Mouse (Mus musculus) large intestine, adult 2 months (tissue): ENCODE results near the gene Ctdnep1. TPM values are rescaled to one million over a fixed set of nuclear protein-coding genes. Genes with fewer than 3 reads are reported as not detected.
"Not testable (repeated sequence)": the region's sequence is repeated elsewhere in the genome, so short reads cannot be mapped to it uniquely, and the experiment has no call there.

Experiments
- DNase-seq: peaks from one replicate; pipeline ENCODE4 v3.0.0-alpha.2; 2012; ENCODE audit warnings: low read depth, low spot score
- WGBS: fragments of 180-500 bp; shearing (Covaris S2); methylation state at CpG from one replicate; pipeline ENCODE4 v1.1.7; 2018; 5-methylcytosine and 5-hydroxymethylcytosine counted together
- polyA plus RNA-seq: library from polyadenylated mRNA; depleted of rRNA; stranded (reverse); fragments of >200 nt; gene quantifications from 2 replicates; pipeline ENCODE4 v1.2.3, GENCODE M21; 2012

Gene Ctdnep1
- polyA plus RNA-seq, 1 experiment: 154 TPM

DNA sequence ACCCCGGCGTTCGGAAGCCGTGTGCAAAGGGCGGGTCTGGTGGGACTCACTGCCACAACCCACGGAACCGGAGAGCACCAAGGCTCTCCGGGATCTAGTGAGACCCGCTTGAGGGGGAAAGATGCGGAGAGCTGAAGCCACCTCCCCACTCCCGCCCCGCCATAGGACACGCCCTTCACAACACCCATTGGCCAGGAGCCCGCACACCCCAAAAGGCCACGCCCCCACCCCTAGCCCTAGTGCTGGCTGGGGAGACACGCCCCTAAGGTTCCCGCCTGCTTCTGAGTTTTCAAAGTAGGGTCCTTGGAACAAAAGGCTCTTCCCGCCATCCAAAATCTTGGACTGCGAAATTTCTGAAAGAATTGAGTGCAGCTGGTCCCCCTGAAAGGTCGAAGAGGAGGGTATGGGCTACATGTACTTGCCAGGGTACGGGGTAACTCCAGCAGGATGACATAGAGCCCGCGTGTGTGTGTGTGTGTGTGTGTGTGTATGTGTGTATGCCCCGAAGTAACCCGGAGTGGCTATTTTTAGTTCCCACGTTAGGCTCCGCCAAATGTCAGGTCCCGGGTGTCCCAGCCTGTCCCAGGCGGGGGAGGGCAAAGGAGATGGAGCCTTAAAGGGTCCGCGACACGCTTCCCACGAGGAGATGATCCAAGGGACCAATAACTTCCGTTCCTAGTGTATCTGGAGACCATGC lies 32.7 kb upstream of the Ctdnep1 start, which contains the start of gene Slc2a4:
TSS of gene Slc2a4 (minus strand) at position 123 of the 697 bp plus-strand sequence.
- no peak for DNase-seq
- WGBS: under 1% methylated on average over 34 of the region's 34 CpGs

- under 1% methylated on average over 14 of the region's 14 CpGs for WGBS
- DNase-seq: peak; percentile 89
These were observed 32.2 kb upstream of the Ctdnep1 start for GRCm38 (mm10) chr11:69948763-69949150.

- 46% methylated on average over 4 of the region's 4 CpGs for WGBS
- no peak for DNase-seq
These were observed 30.0 kb upstream of the Ctdnep1 start for GRCm38 (mm10) chr11:69950807-69951459.

DNA sequence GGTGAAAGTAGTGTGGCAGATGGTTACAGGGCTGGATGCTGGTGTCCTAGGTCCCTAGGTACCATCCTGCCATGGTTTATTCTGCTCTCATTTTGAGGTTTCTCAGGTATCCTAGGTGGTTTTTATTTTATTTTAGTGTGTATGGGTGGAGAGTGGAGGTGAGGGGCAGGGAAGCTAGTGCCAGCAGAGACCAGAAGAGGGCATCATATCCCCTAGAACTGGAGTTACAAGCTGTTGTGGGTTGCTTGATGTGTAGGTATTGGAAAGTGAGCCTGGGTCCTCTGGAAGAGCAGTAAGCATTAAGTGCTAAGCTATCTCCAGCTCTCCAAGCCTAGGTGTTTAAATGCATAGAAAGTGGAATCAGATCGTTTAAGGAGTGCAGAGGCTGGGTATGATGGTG lies 28.7 kb upstream of the Ctdnep1 start:
- DNase-seq: no peak
- WGBS: 45% methylated on average over 1 of the region's 1 CpGs

GRCm38 (mm10) chr11:69953267-69953915 lies 27.6 kb upstream of the Ctdnep1 start:
- 25% methylated on average over 11 of the region's 11 CpGs for WGBS
- no peak for DNase-seq

DNA sequence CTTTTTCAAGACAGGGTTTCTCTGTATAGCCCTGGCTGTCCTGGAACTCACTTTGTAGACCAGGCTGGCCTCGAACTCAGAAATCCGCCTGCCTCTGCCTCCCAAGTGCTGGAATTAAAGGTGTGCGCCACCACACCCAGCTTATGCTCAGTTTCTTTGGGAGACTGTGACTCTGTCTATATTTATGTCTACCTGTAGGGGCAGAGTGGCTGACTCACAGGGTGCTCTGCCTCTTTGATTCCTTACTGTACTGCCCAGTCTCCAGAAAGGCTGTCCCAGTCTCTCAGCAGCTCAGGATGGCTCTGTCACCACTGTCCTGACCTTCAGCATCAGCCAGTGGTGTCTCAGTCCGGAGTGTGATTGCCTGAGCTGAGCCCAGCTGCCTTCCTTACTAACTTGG lies 25.3 kb upstream of the Ctdnep1 start:
- WGBS: 69% methylated on average over 4 of the region's 4 CpGs

DNA sequence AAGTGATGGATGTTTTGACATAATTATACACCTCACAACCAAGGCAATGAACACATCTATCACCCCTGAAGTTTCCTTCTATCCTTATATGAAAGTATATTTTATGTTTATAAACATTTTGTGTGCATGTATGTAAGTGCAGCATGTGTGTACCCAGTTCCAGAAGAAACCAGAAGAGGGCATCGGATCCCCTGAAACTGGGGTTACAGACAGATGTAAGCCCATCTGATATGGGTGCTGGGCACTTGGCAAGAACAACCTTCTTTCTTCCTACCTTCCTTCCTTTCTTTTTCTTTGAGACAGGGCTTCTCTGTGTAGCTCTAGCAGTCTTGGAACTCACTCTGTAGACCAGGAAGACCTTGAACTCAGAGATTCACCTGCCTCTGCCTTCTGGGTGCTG lies 24.7 kb upstream of the Ctdnep1 start:
- DNase-seq: no peak
- 91% methylated on average over 1 of the region's 1 CpGs for WGBS

More for the DNA sequence above, 25.3 kb upstream of the Ctdnep1 start:
- DNase-seq: not testable (repeated sequence)

- DNase-seq: no peak
- WGBS: 48% methylated on average over 5 of the region's 5 CpGs
These were observed 20.3 kb upstream of the Ctdnep1 start for GRCm38 (mm10) chr11:69960616-69961015.

DNA sequence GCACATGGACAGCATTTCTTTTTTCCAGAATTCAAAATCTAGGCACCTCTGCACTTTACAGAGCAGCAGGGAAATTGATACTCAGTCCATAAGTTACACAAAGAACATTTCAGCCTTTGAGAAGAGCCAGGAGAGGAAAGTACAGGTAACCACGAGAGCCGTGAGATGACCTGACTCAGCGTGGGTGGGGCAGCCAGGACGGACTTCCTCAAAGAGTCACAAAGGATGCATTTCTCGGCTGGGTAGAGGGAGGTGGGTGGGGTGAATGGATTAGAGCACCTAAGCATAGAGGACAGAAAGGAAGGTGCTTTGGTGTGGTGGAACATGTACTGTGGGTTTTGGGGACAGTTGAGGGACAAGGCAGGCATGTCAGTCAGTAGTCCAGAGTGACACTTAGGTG lies 19.1 kb upstream of the Ctdnep1 start:
- no peak for DNase-seq
- 5% methylated on average over 5 of the region's 5 CpGs for WGBS

- 13% methylated on average over 24 of the region's 24 CpGs for WGBS
These were observed 16.2 kb upstream of the Ctdnep1 start, which contains the start of gene Cldn7 for GRCm38 (mm10) chr11:69964650-69965270. Cldn7 (plus strand) TSS chr11:69964779.

DNA sequence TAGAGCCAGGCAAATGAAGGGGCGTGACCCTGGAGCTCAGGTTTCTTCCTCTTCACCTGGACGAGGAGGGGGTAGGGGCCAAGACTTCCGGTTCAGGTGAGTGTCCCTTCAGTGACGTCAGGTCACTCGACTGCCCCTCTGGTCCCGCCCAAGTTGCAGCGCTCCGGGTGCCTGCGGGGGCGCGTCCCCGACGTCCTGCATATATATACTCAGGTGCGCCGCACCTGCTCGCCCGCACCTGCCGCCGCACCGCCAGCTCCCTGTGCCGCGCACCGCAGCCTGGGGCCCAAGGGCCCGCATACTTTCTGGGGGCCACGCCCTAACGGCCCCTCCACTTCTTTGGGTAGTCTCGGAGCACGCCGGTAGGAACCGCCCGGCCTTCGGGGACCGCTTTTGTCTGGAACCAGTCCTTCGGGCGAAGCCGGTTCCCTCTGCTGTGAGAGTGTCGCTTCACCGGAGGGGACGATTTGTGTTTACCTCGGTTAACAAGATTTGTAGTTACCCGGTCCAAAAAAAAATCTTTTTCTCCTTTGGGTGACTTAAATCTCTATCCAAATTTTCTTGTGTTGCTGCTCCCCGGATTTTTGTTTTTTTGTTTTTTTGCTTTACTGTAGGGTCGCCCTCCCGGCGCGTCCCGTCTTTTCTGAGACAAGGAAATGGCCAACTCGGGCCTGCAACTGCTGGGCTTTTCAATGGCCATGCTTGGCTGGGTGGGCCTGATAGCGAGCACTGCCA lies 15.5 kb upstream of the Ctdnep1 start:
- 5% methylated on average over 49 of the region's 49 CpGs for WGBS
- DNase-seq: no peak

More at GRCm38 (mm10) chr11:69964650-69965270, 16.2 kb upstream of the Ctdnep1 start, which contains the start of gene Cldn7:
- no peak for DNase-seq

DNA sequence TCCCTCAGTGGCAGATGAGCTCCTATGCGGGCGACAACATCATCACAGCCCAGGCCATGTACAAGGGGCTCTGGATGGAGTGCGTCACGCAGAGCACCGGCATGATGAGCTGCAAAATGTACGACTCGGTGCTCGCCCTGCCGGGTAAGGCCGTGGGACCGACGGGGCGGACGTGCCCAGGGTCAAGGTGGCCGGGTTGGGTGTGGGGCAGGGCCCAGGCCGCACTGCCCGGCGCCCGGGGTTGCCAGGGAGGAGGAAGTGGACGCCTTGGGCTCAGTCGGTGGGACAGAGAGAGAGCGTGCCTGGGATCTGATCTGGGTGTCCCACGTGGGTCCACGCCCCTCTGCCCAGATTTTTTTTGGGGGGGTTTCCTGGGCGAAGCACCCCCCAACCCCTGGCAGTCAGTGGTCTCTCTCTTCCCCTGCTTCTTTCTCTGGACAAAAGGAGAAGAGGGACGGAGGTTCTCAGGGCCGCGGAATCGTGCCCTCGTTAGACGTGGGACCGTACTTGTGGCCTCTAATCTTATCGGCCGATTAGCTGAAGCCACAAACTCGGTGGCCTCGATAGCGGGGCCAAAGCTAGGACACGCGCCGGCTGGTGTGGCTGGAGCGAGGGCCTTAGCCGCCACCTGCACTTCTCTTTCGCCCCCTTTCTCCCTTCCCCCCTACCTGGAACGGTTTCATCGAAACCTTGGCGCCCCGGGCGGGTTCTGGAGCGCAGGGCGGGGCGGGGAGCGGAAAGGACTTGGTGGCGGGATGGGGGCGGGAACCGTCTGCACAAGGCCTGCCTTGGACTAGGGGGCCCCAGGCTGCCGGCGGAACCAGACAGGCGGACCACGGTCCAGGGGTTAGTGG lies 14.7 kb upstream of the Ctdnep1 start:
- no peak for DNase-seq
- 3% methylated on average over 58 of the region's 59 CpGs for WGBS

DNA sequence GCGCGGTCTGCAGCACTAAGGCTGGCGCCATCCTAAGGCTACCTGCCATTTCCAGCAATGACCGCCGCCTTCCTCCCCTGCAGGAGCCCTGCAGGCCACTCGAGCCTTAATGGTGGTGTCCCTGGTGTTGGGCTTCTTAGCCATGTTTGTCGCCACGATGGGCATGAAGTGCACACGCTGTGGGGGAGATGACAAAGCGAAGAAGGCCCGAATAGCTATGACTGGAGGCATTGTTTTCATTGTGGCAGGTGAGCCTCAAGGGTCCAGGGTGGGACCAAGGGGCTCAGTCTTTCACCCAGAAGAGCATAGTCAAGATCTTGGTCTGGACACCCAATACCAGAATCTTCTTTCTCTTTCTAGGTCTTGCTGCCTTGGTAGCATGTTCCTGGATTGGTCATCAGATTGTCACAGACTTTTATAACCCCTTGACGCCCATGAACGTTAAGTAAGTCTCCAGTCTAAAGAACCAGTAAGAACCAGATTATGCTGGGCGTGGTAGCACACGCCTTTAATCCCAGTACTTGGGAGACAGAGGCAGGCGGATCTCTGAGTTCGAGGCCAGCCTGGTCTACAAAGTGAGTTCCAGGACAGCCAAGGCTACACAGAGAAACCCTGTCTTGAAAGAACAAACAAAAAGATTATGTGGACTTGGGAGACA lies 14.0 kb upstream of the Ctdnep1 start:
- WGBS: 16% methylated on average over 17 of the region's 17 CpGs
- DNase-seq: no peak

- no peak for DNase-seq
- WGBS: 30% methylated on average over 4 of the region's 4 CpGs
These were observed 12.2 kb upstream of the Ctdnep1 start for GRCm38 (mm10) chr11:69968793-69969192.

DNA sequence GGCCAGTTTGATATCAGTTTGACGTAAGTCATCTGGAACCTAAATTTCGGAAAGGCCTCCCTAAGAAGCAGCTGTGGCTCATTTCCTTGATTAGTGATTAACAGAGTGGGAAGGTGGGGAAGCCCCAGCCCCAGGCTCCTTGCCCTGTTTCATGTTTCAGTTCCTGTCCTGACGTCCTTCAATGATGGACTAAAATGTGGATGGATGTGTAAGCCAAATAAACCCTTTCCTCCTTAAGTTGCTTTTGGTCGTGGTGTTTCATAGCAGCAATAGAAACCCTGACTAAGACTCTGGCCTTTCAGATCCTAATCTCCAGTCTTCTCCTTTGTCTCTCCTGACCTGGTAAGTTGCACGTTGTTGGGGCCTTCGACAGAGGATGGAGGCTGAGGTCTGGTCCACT lies 10.7 kb upstream of the Ctdnep1 start:
- 31% methylated on average over 6 of the region's 6 CpGs for WGBS
- DNase-seq: no peak

DNA sequence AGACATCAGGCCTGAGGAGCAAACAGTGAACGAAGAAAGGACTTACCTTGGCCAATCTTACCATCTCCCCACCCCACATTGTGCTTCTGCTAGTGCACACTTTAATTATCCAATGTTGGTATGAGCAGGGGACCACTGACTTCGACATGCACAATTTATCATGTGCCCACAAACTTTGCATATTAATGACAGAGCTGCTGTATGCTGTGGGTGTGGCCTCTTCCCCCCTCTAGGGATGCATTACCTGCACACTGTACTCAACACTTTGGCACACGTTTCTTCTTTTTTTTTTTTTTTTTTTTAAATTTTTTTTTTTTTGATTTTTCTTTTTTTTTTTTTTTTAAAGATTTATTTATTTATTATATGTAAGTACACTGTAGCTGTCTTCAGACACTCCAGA lies 10.2 kb upstream of the Ctdnep1 start:
- no peak for DNase-seq
- WGBS: 23% methylated on average over 3 of the region's 3 CpGs

DNA sequence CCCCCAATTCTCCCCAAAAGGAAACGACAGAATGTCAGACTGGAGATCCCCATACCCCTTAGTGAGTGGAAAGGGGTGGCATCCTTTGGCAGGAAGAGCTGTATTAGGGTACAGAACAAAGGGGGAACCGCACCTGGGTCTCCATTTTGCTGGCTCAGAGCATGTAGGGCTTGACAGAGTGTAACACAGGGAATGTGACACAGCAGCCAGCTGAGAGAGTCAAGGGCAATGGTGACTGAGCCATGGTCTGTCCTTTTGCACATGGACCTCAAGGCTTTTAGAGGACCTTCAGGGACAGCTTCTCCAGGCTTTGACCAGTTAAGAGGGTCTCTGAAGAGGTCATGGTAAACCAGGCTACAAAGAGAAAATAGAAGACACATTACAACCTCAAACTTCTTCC lies 6.0 kb upstream of the Ctdnep1 start:
- WGBS: 91% methylated on average over 2 of the region's 2 CpGs
- DNase-seq: no peak

DNA sequence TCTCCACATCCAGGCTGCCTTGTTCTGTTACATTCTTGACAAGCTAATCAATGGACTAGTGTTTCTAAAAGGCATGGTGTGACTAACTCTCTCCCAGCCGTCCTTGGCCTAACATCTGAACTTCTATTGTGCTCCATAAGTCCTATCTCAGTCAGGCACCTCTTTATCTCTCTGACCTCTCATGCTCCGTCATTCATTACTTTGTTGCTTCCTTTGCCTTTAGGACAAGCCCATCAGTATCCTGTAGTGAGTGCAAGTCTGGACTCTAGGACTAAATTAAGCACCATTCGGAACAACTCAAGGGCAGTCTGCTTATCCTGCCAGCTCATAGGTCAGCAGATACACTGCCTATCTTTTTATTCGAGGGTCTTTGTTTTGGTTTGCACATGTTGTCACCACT lies 4.7 kb upstream of the Ctdnep1 start:
- 88% methylated on average over 4 of the region's 4 CpGs for WGBS
- DNase-seq: no peak
